Mouse (Mus musculus) heart, postnatal 25 days (tissue): ENCODE results near the gene Zbed3. TPM values are rescaled to one million over a fixed set of nuclear protein-coding genes. Genes with fewer than 3 reads are reported as not detected.

Source experiments
- total RNA-seq, 2 experiments: library from RNA; stranded (reverse); gene quantifications; 2 replicates each; pipeline ENCODE4 v1.2.3; 2021

The Zbed3 gene
- total RNA-seq, 2 experiments from 2014 or later: 15.1 to 16.2 TPM

Other genes starting within 250 kb of the Zbed3 start
- gene Pde8b, start 73.3 kb upstream of the Zbed3 start, total RNA-seq: 1 to 10 TPM; 3.4 to 3.9 TPM
- 10 to 100 TPM; 19.2 to 21.4 TPM for gene Aggf1, start 51.7 kb downstream of the Zbed3 start, total RNA-seq
- gene Crhbp, start 121.3 kb downstream of the Zbed3 start, total RNA-seq: not detected
- not detected for gene S100z, start 155.1 kb downstream of the Zbed3 start, total RNA-seq
- under 1 TPM; 0.48 to 0.65 TPM for gene F2rl1, start 201.6 kb downstream of the Zbed3 start, total RNA-seq